Mouse (Mus musculus) embryonic facial prominence, embryonic 11.5 days (tissue): ENCODE measurements at regions not wholly inside any gene's neighbourhood (a gene's known extent, or its start where the extent isn't known, plus 50 kb on each side); places are given as distances from the start of the nearest gene placed in this dataset.

ENCODE experiments used
- ATAC-seq: fragments of 200-750 bp; cut with Nextera tagmentation; replicated peaks from 2 replicates; pipeline ENCODE4 v1.8.0; 2017; ENCODE audit warnings: low read depth; ENCODE audit not compliant: insufficient number of reproducible peaks, low FRiP score, low TSS enrichment
- DNase-seq: peaks from one replicate; pipeline ENCODE4 v3.0.0-alpha.2; 2015; ENCODE audit warnings: low spot score
- H3K27ac ChIP-seq: fragments of 300-500 bp; sonication (generic); replicated peaks from 2 replicates; pipeline ENCODE4 v1.5.1; 2014; ENCODE audit warnings: mild to moderate bottlenecking, low read depth, low read length, control low read depth
- H3K27me3 ChIP-seq: fragments of 300-500 bp; sonication (generic); 2 replicates; pipeline ENCODE4 v1.6.1; 2014; ENCODE audit warnings: mild to moderate bottlenecking, low read length, moderate library complexity, mixed read lengths; ENCODE audit not compliant: control insufficient read depth, insufficient read depth
- H3K36me3 ChIP-seq: fragments of 300-500 bp; sonication (generic); replicated peaks from 2 replicates; pipeline ENCODE4 v1.6.1; 2014; ENCODE audit warnings: low read depth, mild to moderate bottlenecking, low read length, moderate library complexity, mixed read lengths; ENCODE audit not compliant: control insufficient read depth, insufficient read depth
- H3K4me1 ChIP-seq: fragments of 300-500 bp; sonication (generic); 2 replicates; pipeline ENCODE4 v1.6.1; 2014; ENCODE audit warnings: low read length, mixed read lengths; ENCODE audit not compliant: control insufficient read depth, insufficient read depth
- H3K4me2 ChIP-seq: fragments of 300-500 bp; sonication (generic); 2 replicates; pipeline ENCODE4 v1.6.1; 2014; ENCODE audit warnings: low read depth, mild to moderate bottlenecking, control low read depth, low read length, moderate library complexity
- H3K4me3 ChIP-seq: fragments of 300-500 bp; sonication (generic); 2 replicates; pipeline ENCODE4 v1.5.1; 2014; ENCODE audit warnings: low read depth, low read length, control low read depth
- H3K9ac ChIP-seq: fragments of 300-500 bp; sonication (generic); replicated peaks from 2 replicates; pipeline ENCODE4 v1.6.1; 2014; ENCODE audit warnings: mild to moderate bottlenecking, control low read depth, low read length
- H3K9me3 ChIP-seq: fragments of 300-500 bp; sonication (generic); replicated peaks from 2 replicates; pipeline ENCODE4 v1.6.1; 2016; ENCODE audit warnings: mild to moderate bottlenecking, low read length, inconsistent platforms, mixed read lengths; ENCODE audit not compliant: control insufficient read depth
- WGBS: fragments of 180-500 bp; shearing (Covaris S2); extraction: QIAGEN DNeasy Blood & Tissue Kit; methylation state at CpG from one replicate; pipeline ENCODE4 v1.1.7; 2014; 5-methylcytosine and 5-hydroxymethylcytosine counted together

- H3K4me2 ChIP-seq, result no peak overlapping the region
These were observed 318.9 kb downstream of the Isl1 start for GRCm38 (mm10) chr13:115990591-115990990.

GRCm38 (mm10) chr13:115989091-115989490 is 320.4 kb downstream of the Isl1 start:
- ATAC-seq, result no peak
- Histone ChIP-seq H3K4me3 (no peak overlapping the region), H3K27ac (no peak overlapping the region)

More at GRCm38 (mm10) chr13:115990591-115990990, 318.9 kb downstream of the Isl1 start:
- Histone ChIP-seq H3K27ac (no peak overlapping the region), H3K9me3 (no peaks in the 10 kb centered on the region), H3K27me3 (no peaks in the 10 kb centered on the region), H3K36me3 (no peaks in the 10 kb centered on the region), H3K4me3 (no peak overlapping the region), H3K9ac (no peak overlapping the region), H3K4me1 (no peaks in the 10 kb centered on the region)
- DNase-seq (no peak), ATAC-seq (no peak)
- WGBS, result 81% methylated on average over 3 of the region's 3 CpGs

GRCm38 (mm10) chr13:115986282-115986681 is 323.2 kb downstream of the Isl1 start:
- Histone ChIP-seq H3K9ac (no peak overlapping the region), H3K4me2 (no peak overlapping the region), H3K9me3 (no peaks in the 10 kb centered on the region), H3K4me1 (no peaks in the 10 kb centered on the region), H3K36me3 (no peaks in the 10 kb centered on the region), H3K27me3 (no peaks in the 10 kb centered on the region), H3K4me3 (no peak overlapping the region), H3K27ac (no peak overlapping the region)
- 94% methylated on average over 2 of the region's 2 CpGs for whole genome bisulfite sequencing
- ATAC-seq (no peak), DNase-seq (no peak)

More at GRCm38 (mm10) chr13:115989091-115989490, 320.4 kb downstream of the Isl1 start:
- Histone ChIP-seq H3K4me1 (no peaks in the 10 kb centered on the region), H3K36me3 (no peaks in the 10 kb centered on the region), H3K4me2 (no peak overlapping the region), H3K9ac (no peak overlapping the region), H3K9me3 (no peaks in the 10 kb centered on the region), H3K27me3 (no peaks in the 10 kb centered on the region)
- no peak for DNase-seq

GRCm38 (mm10) chr13:115985715-115986114 is 323.8 kb downstream of the Isl1 start:
- no peak overlapping the region for H3K4me3 ChIP-seq
- no peak overlapping the region for H3K27ac ChIP-seq
- 92% methylated on average over 3 of the region's 3 CpGs for WGBS
- no peak overlapping the region for H3K9ac ChIP-seq
- ATAC-seq (no peak), DNase-seq (no peak)
- H3K9me3 ChIP-seq, result no peaks in the 10 kb centered on the region
- no peaks in the 10 kb centered on the region for H3K36me3 ChIP-seq
- no peaks in the 10 kb centered on the region for H3K4me1 ChIP-seq
- no peaks in the 10 kb centered on the region for H3K27me3 ChIP-seq
- H3K4me2 ChIP-seq, result no peak overlapping the region

GRCm38 (mm10) chr13:115977890-115978203 is 331.6 kb downstream of the Isl1 start:
- no peak overlapping the region for H3K27ac ChIP-seq
- no peaks in the 10 kb centered on the region for H3K27me3 ChIP-seq
- H3K9ac ChIP-seq, result no peak overlapping the region
- H3K4me3 ChIP-seq, result no peak overlapping the region
- H3K9me3 ChIP-seq, result no peaks in the 10 kb centered on the region
- no peaks in the 10 kb centered on the region for H3K36me3 ChIP-seq
- DNase-seq, result no peak
- no peak for ATAC-seq
- no peaks in the 10 kb centered on the region for H3K4me1 ChIP-seq
- H3K4me2 ChIP-seq, result no peak overlapping the region
- WGBS, result 41% methylated on average over 3 of the region's 3 CpGs

- Histone ChIP-seq H3K36me3 (no peaks in the 10 kb centered on the region), H3K4me2 (no peak overlapping the region), H3K27me3 (no peaks in the 10 kb centered on the region), H3K4me1 (no peaks in the 10 kb centered on the region), H3K4me3 (no peak overlapping the region), H3K27ac (no peak overlapping the region), H3K9me3 (no peaks in the 10 kb centered on the region), H3K9ac (no peak overlapping the region)
- DNase-seq (peak; percentile 2), ATAC-seq (no peak)
- WGBS, result 54% methylated on average over 7 of the region's 7 CpGs
These were observed 332.2 kb downstream of the Isl1 start for GRCm38 (mm10) chr13:115977118-115977889.
